ENCODE assay signal across 8 mouse cellular contexts in genomic region chr4:62360088-62360804, GRCm38 (mm10). TPM values are rescaled to one million over a fixed set of nuclear protein-coding genes. Genes with fewer than 3 reads are reported as not detected.
DNase-seq lines count a peak whose midpoint lies in the region; ATAC-seq and TF ChIP-seq lines count a peak whose summit lies in the region.

TSS of gene Fkbp15 (minus strand) at chr4:62360548.
TSS of gene Slc31a1 (plus strand) at chr4:62360727.

- under 1% methylated on average over 51 of the region's 51 CpGs for WGBS in hindbrain, embryonic 10.5 days
- under 1% methylated on average over 50 of the region's 51 CpGs for WGBS in lung, postnatal 0 days

- DNase-seq in MN1 (ENCODE audit: low spot score) = peak; percentile 96
- DNase-seq in cerebellum, adult 9-10 months = peak; percentile 96
- peak; percentile 99 for DNase-seq in hindbrain, embryonic 10.5 days (ENCODE audit: low spot score)
- DNase-seq in layer of hippocampus, adult 9-11 months = peak; percentile 99
- DNase-seq in lung, postnatal 0 days (ENCODE audit: low spot score) = peak; percentile 100
- peak; percentile 86 for DNase-seq in ovary, postnatal 14 days (ENCODE audit: low spot score)
- peak; percentile 95 for DNase-seq in thymus, postnatal 14 days

- peak within 1 kb of the TSS; percentile 85 for H3K9ac ChIP-seq in lung, postnatal 0 days (replicated peaks; ENCODE audit: low read depth)

- ATAC-seq in frontal cortex, adult (ENCODE audit: low TSS enrichment) = peak; percentile 100
- peak; percentile 100 for ATAC-seq in lung, postnatal 0 days

- no peak for TF ChIP-seq CTCF in lung, postnatal 0 days (IDR thresholded peaks at IDR 0.05)

- peaks cover 23% of the 10 kb centered on the region for H3K4me1 ChIP-seq in hindbrain, embryonic 10.5 days (replicated peaks)
- H3K4me1 ChIP-seq in lung, postnatal 0 days (ENCODE audit: insufficient read depth, low read depth, low read length) = peaks cover 9% of the 10 kb centered on the region; the same call in 1 of the 2 replicates

- TF ChIP-seq EP300 in lung, postnatal 0 days (IDR thresholded peaks at IDR 0.05) = no peak

- H3K9me3 ChIP-seq in hindbrain, embryonic 10.5 days = no peaks in the 10 kb centered on the region
- H3K9me3 ChIP-seq in lung, postnatal 0 days (ENCODE audit: low read length) = no peaks in the 10 kb centered on the region

- no peaks in the 10 kb centered on the region for H3K27me3 ChIP-seq in hindbrain, embryonic 10.5 days (ENCODE audit: insufficient read depth, poor library complexity, severe bottlenecking)
- H3K27me3 ChIP-seq in lung, postnatal 0 days (replicated peaks; ENCODE audit: insufficient read depth, low read length) = no peaks in the 10 kb centered on the region

- no peaks in the 10 kb centered on the region for H3K36me3 ChIP-seq in hindbrain, embryonic 10.5 days
- no peaks in the 10 kb centered on the region for H3K36me3 ChIP-seq in lung, postnatal 0 days (ENCODE audit: insufficient read depth, low read length)

- H3K27ac ChIP-seq in hindbrain, embryonic 10.5 days = peak within 1 kb of the TSS; percentile 91
- peak within 1 kb of the TSS; percentile 95 for H3K27ac ChIP-seq in lung, postnatal 0 days (ENCODE audit: low read length)

- H3K4me3 ChIP-seq in hindbrain, embryonic 10.5 days = peak within 1 kb of the TSS; percentile 64
- peak within 1 kb of the TSS; percentile 87 for H3K4me3 ChIP-seq in lung, postnatal 0 days (ENCODE audit: low read depth, low read length)

- H3K4me2 ChIP-seq in lung, postnatal 0 days (replicated peaks; ENCODE audit: low read depth, low read length) = peak within 1 kb of the TSS; percentile 62

RNA-seq across cellular contexts. Expression of gene Fkbp15, which starts in this region (rescaled TPM):
- polyA plus RNA-seq in hindbrain, embryonic 10.5 days (2016; fragmentation: Nextera tagmentation; extraction: Ambion mirVana) = 20.3 and 21.8 TPM in 2 replicates
- polyA plus RNA-seq in lung, postnatal 0 days (2015; fragmentation: Nextera tagmentation; extraction: Ambion mirVana) = 23.2 and 23.6 TPM in 2 replicates

RNA-seq across cellular contexts. Expression of gene Slc31a1, which starts in this region (rescaled TPM):
- 48.5 and 53.9 TPM in 2 replicates for polyA plus RNA-seq in hindbrain, embryonic 10.5 days (2016; fragmentation: Nextera tagmentation; extraction: Ambion mirVana)
- polyA plus RNA-seq in lung, postnatal 0 days (2015; fragmentation: Nextera tagmentation; extraction: Ambion mirVana) = 57.2 and 61.1 TPM in 2 replicates

Comparison
In these comparisons a context has a peak if more than half of its experiments do, and no peak if none do; other contexts are left out.
1. Peak in every context shown above with its lines: DNase-seq, ATAC-seq, H3K4me3 ChIP-seq and H3K27ac ChIP-seq.